Mouse (Mus musculus): Measurements from ENCODE around the gene B4galt3. TPM values are rescaled to one million over a fixed set of nuclear protein-coding genes. Genes with fewer than 3 reads are reported as not detected.

Gene B4galt3
- total RNA-seq, 2 experiments from 2014 or later = 58.1 to 63.6 TPM

- no peak for DNase-seq (ENCODE audit: low spot score in 2 of 2)
- intact Hi-C loops (cut with DNase I) = loop anchor here (5.0 to 10.0 kb wide), 2 partner anchors 147 to 364 kb away; partner anchors contain the start of gene Cfap126
These were observed 11.2 kb upstream of the B4galt3 start for GRCm38 (mm10) chr1:171258921-171259320.

- intact Hi-C loops (cut with DNase I) = no loop called here
- DNase-seq (ENCODE audit: low spot score in 2 of 2) = no peak
These were observed 9.8 kb upstream of the B4galt3 start for GRCm38 (mm10) chr1:171260316-171260715.

- intact Hi-C loops (cut with DNase I) = no loop called here
- peak; percentile 83 to 95 for DNase-seq (ENCODE audit: low spot score in 2 of 2)
These were observed 7.5 kb upstream of the B4galt3 start for GRCm38 (mm10) chr1:171262594-171263130.

DNA sequence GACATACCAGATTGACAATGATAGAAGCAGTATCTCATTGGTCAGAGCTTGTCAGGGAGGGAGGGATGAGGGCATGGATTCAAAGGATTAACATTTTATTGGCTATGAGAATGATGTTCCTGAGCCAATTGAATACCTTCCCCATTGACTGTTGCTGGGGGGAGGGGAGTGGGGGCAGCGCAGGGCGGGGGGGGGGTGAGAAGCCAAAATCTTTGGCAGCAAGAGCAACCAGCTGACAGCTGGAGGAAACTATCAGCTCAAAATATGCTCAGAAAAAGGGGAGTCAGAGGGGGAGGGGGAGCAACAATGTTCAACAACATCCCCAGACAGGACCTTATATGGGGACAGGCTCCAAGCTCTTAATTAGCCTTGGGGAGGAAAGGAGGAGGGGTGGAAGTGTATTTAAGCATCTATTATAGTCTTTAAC, 6.9 kb upstream of the B4galt3 start:
- intact Hi-C loops (cut with DNase I) = no loop called here
- peak; percentile 42 to 76 for DNase-seq (ENCODE audit: low spot score in 2 of 2)

- no peak for DNase-seq (ENCODE audit: low spot score in 2 of 2)
- intact Hi-C loops (cut with DNase I) = no loop called here
These were observed 6.3 kb upstream of the B4galt3 start for GRCm38 (mm10) chr1:171263666-171264461.

DNA sequence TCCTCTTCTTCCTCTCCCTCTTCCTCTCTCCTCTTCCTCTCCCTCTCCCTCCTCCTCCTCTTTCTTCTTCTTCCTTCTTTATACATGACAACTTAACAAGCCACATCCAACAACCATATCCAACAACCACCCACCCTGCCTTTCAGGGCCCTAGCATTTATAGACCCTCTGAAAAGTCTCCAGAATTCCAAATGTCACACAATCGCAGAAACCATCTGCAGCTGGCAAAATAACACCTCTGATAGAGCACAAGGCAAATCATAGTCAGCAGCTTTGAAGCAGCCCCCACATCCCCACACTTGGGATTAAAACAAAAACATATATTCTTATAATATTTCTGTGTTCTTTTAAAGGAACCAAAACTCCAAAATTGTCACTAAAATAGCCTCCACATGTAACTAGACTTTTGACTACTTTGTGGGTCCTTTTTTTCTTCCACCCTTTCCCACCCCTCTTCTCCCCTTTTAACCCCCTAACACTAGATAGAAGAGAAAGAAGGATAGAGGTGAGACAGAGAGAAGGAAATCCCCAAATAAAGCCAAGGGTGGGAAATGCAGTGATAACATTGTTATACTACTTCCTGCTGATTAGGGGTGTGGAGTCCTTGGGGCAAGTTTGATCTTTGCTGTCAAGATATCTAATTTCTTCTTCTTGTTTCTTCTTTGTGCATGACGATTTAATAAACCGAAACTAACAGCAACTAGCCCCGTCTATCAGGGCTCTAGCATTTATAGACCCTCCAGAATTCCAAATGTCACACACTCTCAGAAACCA, 4.0 kb upstream of the B4galt3 start:
- DNase-seq (ENCODE audit: low spot score in 2 of 2) = peak in 1 of 2 experiments; percentile 84
- intact Hi-C loops (cut with DNase I) = no loop called here

GRCm38 (mm10) chr1:171268341-171268740, 1.8 kb upstream of the B4galt3 start:
- no peak for DNase-seq (ENCODE audit: low spot score in 2 of 2)
- intact Hi-C loops (cut with DNase I) = no loop called here

- no peak for DNase-seq (ENCODE audit: low spot score in 2 of 2)
- intact Hi-C loops (cut with DNase I) = no loop called here
These were observed 409 bp downstream of the B4galt3 start for GRCm38 (mm10) chr1:171270573-171270900.

- DNase-seq (ENCODE audit: low spot score in 2 of 2) = no peak
- intact Hi-C loops (cut with DNase I) = no loop called here
These were observed 1.1 kb downstream of the B4galt3 start for GRCm38 (mm10) chr1:171271196-171271595.

DNA sequence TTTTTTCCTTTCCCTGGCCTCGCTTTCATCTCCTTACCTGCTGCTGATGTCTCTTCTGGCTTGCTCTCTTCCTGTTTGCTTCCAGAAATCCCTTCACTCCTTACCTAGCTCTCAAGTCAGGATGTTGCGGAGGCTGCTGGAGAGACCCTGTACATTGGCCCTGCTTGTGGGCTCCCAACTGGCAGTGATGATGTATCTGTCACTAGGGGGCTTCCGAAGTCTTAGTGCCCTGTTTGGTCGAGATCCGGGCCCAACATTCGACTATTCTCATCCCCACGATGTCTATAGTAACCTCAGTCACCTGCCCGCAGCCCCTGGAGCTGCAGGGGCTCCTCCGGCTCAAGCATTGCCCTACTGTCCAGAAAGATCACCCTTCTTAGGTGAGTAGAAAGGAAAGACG, 1.5 kb downstream of the B4galt3 start:
- DNase-seq (ENCODE audit: low spot score in 2 of 2) = no peak
- intact Hi-C loops (cut with DNase I) = no loop called here

GRCm38 (mm10) chr1:171272086-171272485, 2.0 kb downstream of the B4galt3 start:
- DNase-seq (ENCODE audit: low spot score in 2 of 2) = no peak
- intact Hi-C loops (cut with DNase I) = no loop called here

- intact Hi-C loops (cut with DNase I) = no loop called here
- DNase-seq (ENCODE audit: low spot score in 2 of 2) = no peak
These were observed 4.0 kb downstream of the B4galt3 start for GRCm38 (mm10) chr1:171274171-171274570.

DNA sequence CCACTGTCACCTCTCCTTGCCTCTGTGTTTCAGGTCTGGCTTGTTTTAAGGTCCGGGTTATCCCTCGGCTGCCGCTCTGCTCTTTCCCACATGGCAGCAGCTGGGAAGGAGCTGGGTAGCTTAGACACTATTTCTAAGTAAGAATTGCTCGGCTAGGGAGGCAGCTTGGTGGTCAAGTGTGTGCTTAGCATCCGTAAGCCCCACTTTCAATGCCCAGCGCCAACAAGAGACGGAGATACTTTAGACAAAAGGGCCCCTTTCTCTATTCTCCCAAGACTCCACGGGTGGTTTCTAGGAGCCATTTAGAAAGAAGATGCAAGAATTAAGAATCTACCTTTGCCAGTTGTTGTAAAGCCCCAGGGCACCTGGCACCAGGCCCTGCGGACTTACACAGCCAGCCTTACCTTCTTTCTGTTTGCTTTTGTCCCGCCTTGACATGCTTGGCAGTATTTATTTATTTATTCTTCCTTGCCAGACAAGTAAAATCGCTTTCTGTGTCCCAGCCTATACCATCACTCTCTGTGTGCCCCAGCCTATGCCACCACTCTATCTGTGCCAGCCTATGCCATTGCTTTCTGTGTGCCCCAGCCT, 5.1 kb downstream of the B4galt3 start:
- DNase-seq (ENCODE audit: low spot score in 2 of 2) = no peak
- intact Hi-C loops (cut with DNase I) = no loop called here

GRCm38 (mm10) chr1:171276110-171276748, 6.1 kb downstream of the B4galt3 start:
- DNase-seq (ENCODE audit: low spot score in 2 of 2) = no peak
- intact Hi-C loops (cut with DNase I) = no loop called here

DNA sequence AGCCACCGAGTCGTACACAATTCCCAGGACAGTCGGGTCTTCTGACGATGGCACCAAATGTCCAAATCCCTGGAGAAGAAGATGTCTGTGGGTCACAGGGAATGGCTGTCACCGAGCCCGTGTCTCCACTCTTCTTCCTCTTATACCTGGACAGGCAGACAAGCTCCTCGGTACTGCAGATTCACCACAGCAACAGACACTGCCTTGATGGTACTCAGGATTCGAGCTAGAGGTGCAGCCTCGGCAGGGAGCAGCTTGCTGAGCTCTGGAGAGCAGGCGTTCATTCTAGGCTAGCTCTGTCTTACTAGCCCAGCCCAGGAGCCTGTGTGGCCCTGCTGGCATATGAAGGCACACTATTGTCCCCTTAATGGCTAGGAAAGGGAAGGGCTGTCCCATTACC, 7.6 kb downstream of the B4galt3 start:
- DNase-seq (ENCODE audit: low spot score in 2 of 2) = no peak
- intact Hi-C loops (cut with DNase I) = no loop called here

DNA sequence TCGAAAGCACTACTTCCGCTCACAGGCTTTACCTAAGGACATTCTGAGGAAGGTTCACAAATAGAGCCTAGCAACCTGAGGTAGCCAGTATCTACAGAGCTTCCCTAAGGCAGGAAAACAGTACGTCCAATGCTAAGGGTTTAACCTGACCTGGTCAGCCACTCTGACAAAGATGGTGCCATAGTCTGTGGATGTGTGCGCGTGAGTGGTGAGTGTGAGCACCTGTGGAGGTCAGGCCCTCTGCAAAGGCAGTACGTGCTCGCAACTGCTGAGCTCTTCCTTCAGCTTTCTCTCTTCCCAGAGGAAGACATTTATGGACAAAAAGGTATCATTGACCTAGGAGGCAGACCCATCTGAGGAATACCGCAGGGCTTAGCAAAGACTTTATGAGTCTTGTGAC, 8.3 kb downstream of the B4galt3 start:
- intact Hi-C loops (cut with DNase I) = no loop called here
- no peak for DNase-seq (ENCODE audit: low spot score in 2 of 2)

- intact Hi-C loops (cut with DNase I) = no loop called here
- DNase-seq (ENCODE audit: low spot score in 2 of 2) = no peak
These were observed 9.0 kb downstream of the B4galt3 start for GRCm38 (mm10) chr1:171279012-171279705.

DNA sequence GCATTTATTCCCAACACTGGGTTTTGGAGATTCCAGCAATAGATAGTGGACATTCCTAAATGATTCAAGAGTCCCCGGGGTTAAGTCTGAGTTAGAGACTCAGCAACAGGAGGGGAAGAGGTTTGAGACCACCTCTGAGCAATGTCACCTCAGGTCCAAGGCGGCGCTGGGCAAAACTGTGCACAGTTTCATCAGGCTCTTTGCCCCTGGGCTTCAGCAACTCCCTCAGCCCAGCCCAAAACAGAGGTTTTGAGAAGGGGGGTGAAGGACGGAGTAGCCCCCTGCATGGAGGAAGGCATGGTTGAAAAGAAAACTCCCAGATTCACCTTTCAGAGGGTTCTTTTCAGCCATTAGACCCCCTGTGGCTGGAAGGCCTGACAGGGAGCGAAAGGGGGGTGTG, 9.6 kb downstream of the B4galt3 start:
- intact Hi-C loops (cut with DNase I) = no loop called here
- no peak for DNase-seq (ENCODE audit: low spot score in 2 of 2)

GRCm38 (mm10) chr1:171280250-171280915, 10.3 kb downstream of the B4galt3 start:
- intact Hi-C loops (cut with DNase I) = no loop called here
- no peak for DNase-seq (ENCODE audit: low spot score in 2 of 2)

Measured in left cerebral cortex, postnatal 25 days (tissue).